Mouse (Mus musculus) kidney, postnatal 36 days (tissue): Measurements from ENCODE around the gene Mgea5.
"Not testable (repeated sequence)": the region's sequence is repeated elsewhere in the genome, so short reads cannot be mapped to it uniquely, and the experiment has no call there.

Experiments
- DNase-seq, 2 experiments: peaks; one replicate each; pipeline ENCODE4 v3.0.0; 2021 to 2022; ENCODE audit warnings: mixed read lengths in 2 of 2

Mgea5 gene

GRCm38 (mm10) chr19:45783181-45783932 is at the start of gene Mgea5:
Mgea5 (minus strand) TSS chr19:45783837.
- DNase-seq: peak; percentile 98

- no peak for DNase-seq
These were observed 47.0 kb upstream of the Mgea5 start for GRCm38 (mm10) chr19:45830679-45831078.

DNA sequence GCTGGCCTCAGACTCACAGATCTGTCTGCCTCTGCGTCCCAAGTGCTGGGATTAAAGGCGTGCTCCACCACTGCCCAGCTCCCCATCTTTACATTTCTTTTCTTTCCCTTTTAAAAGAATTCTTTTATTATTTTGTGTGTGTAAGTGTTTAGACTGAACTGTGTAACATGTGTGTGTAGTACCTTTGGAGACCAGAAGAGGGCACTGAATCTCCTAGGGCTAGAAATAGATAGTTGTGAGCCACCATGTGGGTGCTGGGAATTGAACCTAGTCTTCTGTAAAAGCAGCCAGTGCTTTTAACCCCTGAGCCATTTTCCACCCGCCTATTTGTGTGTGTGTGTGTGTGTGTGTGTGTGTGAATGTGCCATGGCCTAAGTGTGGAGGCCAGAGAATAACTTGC is 44.1 kb upstream of the Mgea5 start:
- DNase-seq: no peak

DNA sequence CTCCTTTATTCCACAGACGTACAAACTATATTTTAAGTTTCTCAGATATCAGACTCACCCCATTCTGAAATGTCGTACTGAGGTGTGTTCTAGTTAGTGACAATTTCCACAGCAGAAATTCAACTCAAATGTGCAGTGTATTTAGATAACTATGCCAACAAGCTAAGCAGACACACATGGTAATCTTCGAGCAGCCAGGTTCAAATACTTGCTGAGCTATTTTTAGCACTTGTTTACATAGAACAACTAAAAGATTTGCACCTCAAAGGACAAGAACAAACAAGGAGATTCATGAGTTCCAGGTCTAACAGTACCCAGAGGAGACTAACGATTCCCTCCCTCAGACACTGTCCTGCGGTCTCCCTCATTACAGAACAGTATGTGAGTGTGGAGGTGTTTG is 43.5 kb upstream of the Mgea5 start:
- no peak for DNase-seq

DNA sequence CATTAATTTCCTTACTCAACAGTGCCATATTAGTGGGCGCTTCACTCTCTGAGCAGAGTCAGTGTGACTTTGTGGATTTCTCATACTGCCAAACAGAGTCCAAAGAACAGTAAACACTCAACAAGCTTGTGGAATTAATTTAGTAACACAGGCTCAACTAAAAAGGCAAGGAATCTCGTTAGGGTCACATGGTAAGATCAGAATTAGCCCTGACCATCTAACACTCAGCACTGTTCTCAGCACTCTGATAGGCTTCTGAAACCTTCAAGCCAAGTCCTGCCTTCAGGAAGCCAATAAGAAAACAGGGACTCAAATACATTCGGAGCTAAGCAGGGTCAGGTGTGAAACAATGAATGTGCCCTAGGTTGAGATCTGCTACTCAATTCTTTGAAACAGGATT is 42.5 kb upstream of the Mgea5 start:
- peak in 1 of 2 experiments; percentile 38 for DNase-seq

GRCm38 (mm10) chr19:45821832-45822231 is 38.2 kb upstream of the Mgea5 start:
- no peak for DNase-seq

DNA sequence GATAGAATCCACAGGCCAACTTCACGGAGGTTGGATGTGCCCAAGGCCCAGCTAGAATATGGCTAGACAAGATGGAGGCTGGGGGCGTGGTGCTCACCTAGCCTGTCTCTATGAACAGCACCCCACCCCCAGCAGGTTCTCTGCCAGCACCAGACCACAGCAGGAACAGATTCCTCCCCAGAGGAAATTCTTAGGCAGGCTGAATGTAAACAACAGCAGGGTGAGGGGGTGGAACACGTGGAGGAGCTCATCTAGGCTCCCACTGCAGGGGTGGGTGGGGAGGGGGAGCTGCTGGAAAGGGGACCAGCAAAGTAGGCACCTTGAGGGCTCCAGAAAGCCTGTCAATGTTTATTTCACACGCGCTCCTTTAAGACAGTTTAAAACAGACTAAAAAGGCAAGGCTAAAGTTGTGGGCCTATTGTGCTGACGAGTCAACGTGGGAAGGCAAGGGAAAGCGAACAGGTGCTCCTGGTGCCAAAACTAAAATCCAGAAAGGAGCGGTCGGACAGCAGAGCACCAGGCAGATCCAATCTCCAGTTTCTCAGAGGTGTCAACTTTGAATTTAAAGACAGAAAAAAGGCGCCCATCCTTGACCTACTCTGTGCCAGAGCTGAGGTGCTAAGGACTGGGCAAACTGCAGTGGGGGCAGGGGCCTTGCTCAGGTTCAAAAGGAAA is 34.3 kb upstream of the Mgea5 start:
- no peak for DNase-seq

DNA sequence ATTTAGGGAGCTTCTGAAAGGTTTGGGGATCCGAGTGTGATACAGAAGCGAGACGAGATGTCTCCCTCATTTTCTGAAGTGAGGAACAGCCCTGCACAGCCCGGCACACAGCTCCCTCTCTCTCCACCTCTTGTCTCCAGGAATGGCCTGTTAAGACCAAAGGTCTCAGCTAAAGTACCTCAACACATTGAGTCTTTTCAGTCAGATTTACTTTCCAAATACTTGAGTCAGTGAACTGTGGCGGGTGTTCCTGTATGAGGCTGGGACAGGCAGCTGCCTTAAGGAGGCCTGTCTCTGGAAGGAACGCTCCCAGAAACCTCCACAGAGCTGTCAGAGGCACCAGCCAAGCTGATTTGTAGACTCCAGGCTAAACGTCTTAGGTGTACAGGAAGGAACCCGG is 33.1 kb upstream of the Mgea5 start:
- peak; percentile 62 to 83 for DNase-seq

- peak; percentile 37 to 65 for DNase-seq
These were observed 32.3 kb upstream of the Mgea5 start, which contains the start of gene Kcnip2 for GRCm38 (mm10) chr19:45815831-45816405. Kcnip2 (minus strand) TSS chr19:45816061.

- DNase-seq: no peak
These were observed 31.5 kb upstream of the Mgea5 start for GRCm38 (mm10) chr19:45815170-45815569.

DNA sequence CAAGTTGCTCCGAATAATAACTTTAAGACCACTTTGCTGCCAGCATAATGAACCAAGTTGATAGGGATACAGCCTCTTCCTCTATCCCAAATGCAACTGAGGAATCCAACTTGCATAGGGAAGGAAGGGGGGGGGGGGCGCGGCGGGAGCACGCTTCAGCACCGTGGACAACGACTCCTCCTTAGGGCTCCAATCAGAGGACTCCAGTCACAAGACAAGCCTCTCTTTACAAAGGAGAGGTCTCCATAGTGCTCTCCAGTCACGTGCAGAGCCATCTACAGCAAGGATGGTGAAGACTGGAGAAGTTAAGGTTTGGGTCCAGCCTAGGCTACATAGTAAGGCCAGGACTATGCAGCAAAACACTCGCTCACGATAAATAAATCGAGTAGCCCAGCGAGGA is 30.2 kb upstream of the Mgea5 start:
- DNase-seq: peak in 1 of 2 experiments; percentile 44

- peak; percentile 88 to 96 for DNase-seq
These were observed 29.6 kb upstream of the Mgea5 start for GRCm38 (mm10) chr19:45813263-45813662.

GRCm38 (mm10) chr19:45812673-45813252 is 29.1 kb upstream of the Mgea5 start:
- DNase-seq: no peak

DNA sequence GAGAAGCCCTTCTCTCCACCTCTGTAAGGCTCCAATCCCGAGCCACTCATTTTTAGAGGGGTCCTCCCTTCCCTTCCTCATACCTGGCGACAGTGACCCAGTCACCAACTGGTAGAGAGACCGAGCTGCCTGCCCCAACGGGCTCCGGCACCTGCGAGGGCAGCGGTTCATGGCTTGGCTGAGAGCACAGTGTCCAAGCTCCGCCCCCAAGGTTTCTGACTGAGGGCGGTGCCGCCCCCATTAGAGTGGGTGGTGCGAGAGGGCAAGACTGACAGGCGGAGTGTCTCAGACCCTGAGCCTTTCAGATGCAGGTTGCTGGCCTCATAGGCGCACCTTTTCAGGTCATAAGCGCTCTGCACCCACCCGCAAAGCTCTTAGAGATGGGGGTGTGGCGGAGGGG is 28.5 kb upstream of the Mgea5 start:
- peak; percentile 73 to 86 for DNase-seq

DNA sequence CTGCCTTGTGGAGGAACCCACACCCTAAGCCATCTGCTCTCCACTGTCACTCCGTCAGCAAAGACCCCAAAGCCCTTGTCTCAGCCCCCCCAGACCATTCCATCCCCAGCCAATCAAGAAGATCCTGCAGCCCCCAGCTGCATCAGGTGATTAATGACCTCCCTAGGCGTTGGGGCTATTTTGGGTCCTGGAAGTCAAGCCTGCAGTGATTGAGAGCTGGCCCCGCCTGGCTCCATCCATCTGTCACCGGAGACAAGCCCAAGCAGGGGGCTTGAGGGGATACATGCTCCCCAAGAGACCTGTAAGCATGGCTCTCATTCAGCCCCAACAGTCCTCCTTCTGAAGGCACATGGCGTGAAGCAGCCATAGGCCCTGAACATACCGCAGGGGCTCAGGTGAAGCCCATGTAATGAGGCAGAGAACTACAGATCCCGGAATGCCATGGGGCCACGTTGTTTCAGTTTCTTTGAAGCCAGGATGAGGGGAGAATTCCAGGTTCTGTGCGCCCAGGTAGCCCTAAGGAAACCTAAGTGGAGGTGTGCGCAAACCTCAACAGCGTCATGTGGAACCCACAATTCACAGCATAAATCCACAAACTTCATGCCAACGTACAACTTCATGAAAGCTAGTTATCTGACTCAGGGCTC is 27.5 kb upstream of the Mgea5 start:
- DNase-seq: no peak

GRCm38 (mm10) chr19:45807732-45808131 is 24.1 kb upstream of the Mgea5 start:
- no peak for DNase-seq

GRCm38 (mm10) chr19:45805817-45806216 is 22.2 kb upstream of the Mgea5 start:
- not testable (repeated sequence) for DNase-seq

- DNase-seq: peak in 1 of 2 experiments; percentile 42
These were observed 21.1 kb upstream of the Mgea5 start for GRCm38 (mm10) chr19:45804593-45805368.

GRCm38 (mm10) chr19:45803408-45803807 is 19.8 kb upstream of the Mgea5 start:
- no peak for DNase-seq

GRCm38 (mm10) chr19:45802702-45803101 is 19.1 kb upstream of the Mgea5 start:
- DNase-seq: no peak

GRCm38 (mm10) chr19:45796879-45797278 is 13.2 kb upstream of the Mgea5 start:
- no peak for DNase-seq

DNA sequence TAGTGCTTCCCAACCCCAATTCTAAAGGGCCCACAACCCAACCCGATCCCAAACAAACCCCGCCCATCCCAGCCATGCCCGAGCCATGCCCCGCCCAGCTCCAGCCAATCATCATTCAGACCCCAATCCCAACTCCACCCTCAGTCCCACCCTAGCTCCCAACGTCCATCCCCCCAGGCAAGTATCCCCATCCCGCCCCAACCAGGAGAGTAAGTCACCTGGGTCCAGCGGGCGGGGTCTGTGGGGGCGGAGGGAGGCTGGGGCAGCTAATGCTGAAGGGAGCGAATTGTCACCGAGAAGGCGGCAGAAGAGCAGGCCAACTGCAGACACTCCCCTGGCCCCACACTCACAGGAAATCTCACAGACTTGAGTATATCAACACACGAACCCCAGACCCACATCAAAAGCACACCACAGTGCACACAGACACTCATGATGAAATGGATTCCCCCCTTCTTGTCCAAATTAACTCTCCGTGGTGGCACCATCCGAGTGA is 12.5 kb upstream of the Mgea5 start:
- DNase-seq: no peak
